Mouse (Mus musculus) myocyte (in vitro differentiated cells): ENCODE data around the gene Zan.

ENCODE experiments used
- CEBPB ChIP-seq: IDR thresholded peaks from 2 replicates; pipeline ENCODE4 v1.6.1; 2011; ENCODE audit warnings: mild to moderate bottlenecking, moderate library complexity; ENCODE audit not compliant: poor library complexity, insufficient read depth, severe bottlenecking
- E2F4 ChIP-seq: IDR thresholded peaks from one replicate; pipeline ENCODE4 v1.6.1; 2011; ENCODE audit warnings: mild to moderate bottlenecking, control low read depth, moderate library complexity; ENCODE audit not compliant: insufficient read depth
- MAX ChIP-seq: IDR thresholded peaks from one replicate; pipeline ENCODE4 v1.6.1; 2011; ENCODE audit warnings: low read depth, mild to moderate bottlenecking, control low read depth
- MYOD1 ChIP-seq, 3 experiments: IDR thresholded peaks; one replicate each; pipeline ENCODE4 v1.6.1; 2011; ENCODE audit warnings: control low read depth in 2 of 3, low read depth in 2 of 3, mild to moderate bottlenecking in 2 of 3, moderate library complexity in 1 of 3; ENCODE audit not compliant: insufficient read length in 2 of 3, control insufficient read depth in 1 of 3
- MYOG ChIP-seq, 3 experiments: IDR thresholded peaks; one replicate each; pipeline ENCODE4 v1.6.1; 2011; ENCODE audit warnings: control low read depth in 2 of 3, low read depth in 2 of 3, mild to moderate bottlenecking in 2 of 3; ENCODE audit not compliant: insufficient read length in 2 of 3, control insufficient read depth in 1 of 3, insufficient read depth in 1 of 3
- POLR2A ChIP-seq: IDR thresholded peaks from one replicate; pipeline ENCODE4 v1.6.1; 2011; ENCODE audit warnings: low read depth, mild to moderate bottlenecking, control low read depth, moderate library complexity; ENCODE audit not compliant: insufficient read length
- POLR2AphosphoS2 ChIP-seq: IDR thresholded peaks from one replicate; pipeline ENCODE4 v1.6.1; 2011; ENCODE audit warnings: low read depth, control low read depth; ENCODE audit not compliant: insufficient read length
- SRF ChIP-seq: IDR thresholded peaks from one replicate; pipeline ENCODE4 v1.6.1; 2011; ENCODE audit warnings: low read depth; ENCODE audit not compliant: control insufficient read depth, insufficient read length
- TCF12 ChIP-seq: IDR thresholded peaks from one replicate; pipeline ENCODE4 v1.6.1; 2011; ENCODE audit warnings: mild to moderate bottlenecking, control low read depth; ENCODE audit not compliant: poor library complexity, insufficient read depth, severe bottlenecking
- USF1 ChIP-seq: IDR thresholded peaks from one replicate; pipeline ENCODE4 v1.6.1; 2011; ENCODE audit warnings: low read depth, mild to moderate bottlenecking, control low read depth, moderate library complexity

DNA sequence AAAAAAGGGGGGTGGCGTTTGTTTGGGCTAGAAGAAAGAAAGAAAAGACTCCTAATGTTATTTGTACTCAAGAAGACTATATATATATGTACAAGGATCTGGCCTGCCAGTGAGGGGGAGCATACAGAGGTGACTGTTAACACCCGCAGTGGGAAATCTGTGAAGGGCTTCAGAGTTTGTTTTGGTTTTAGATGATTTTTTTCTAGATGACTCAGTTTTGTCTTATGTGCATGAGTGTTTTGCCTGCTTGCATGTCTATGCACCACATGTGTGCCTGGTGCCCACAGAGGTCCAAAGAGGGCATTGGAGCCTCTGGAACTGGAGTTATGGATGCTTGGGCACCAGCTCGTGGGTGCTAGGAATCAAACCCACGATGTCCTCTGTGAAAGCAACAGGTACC, 129.9 kb downstream of the Zan start:
- TF ChIP-seq TCF12 (no peak), POLR2A (no peak), MYOD1 (IDR thresholded peaks at IDR 0.05; ENCODE audit: control insufficient read depth in 1 of 3, insufficient read length in 2 of 3, low read depth in 2 of 3) (no peak), MAX (no peak), USF1 (no peak), POLR2AphosphoS2 (no peak), E2F4 (no peak), MYOG (IDR thresholded peaks at IDR 0.05; ENCODE audit: control insufficient read depth in 1 of 3, insufficient read depth in 1 of 3, insufficient read length in 2 of 3, low read depth in 2 of 3) (no peak), CEBPB (no peak), SRF (no peak)
